Mouse (Mus musculus): ENCODE results near the gene Top3b. TPM values are rescaled to one million over a fixed set of nuclear protein-coding genes. Genes with fewer than 3 reads are reported as not detected.

Gene Top3b
- polyA plus RNA-seq, 1 experiment, result 41.0 TPM

DNA sequence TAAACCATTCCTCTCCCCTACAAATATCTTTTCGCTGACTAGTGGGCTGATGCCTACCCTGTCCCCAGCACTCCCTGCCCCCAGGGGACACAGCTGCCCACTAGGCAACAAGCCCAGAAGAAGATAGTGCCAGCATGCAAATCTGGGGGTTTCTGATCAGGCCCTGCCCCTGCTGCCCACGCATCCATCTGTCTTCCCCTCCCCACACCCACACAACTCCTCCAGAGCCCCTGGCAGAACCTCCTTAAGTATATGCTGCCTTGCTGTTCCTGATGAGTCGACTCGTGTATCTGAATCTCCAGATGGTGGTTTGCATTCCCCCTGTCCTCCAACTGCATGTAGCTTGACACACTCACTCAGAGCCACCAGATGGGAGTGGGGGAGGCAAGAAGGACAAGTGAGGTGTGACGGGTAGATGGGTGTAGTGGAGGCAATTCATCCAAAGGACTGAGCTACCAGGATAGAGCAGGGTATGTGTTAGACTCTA is 60.3 kb downstream of the Top3b start:
- TF ChIP-seq MYOG (IDR thresholded peaks at IDR 0.05; ENCODE audit: control insufficient read depth, extremely low read depth, insufficient read length) (no peak), MAX (IDR thresholded peaks at IDR 0.05) (no peak), CTCF (IDR thresholded peaks at IDR 0.05; ENCODE audit: control insufficient read depth, insufficient read depth, insufficient read length) (no peak), USF1 (IDR thresholded peaks at IDR 0.05; ENCODE audit: low read depth) (no peak), CEBPB (IDR thresholded peaks at IDR 0.05; ENCODE audit: low read depth) (no peak), MYOD1 (IDR thresholded peaks at IDR 0.05; ENCODE audit: control insufficient read depth, insufficient read length, low read depth) (no peak), FOSL1 (IDR thresholded peaks at IDR 0.05; ENCODE audit: insufficient read depth, low read length, poor library complexity, severe bottlenecking) (no peak)
- no peaks in the 10 kb centered on the region for H3K27me3 ChIP-seq (ENCODE audit: control insufficient read depth, insufficient read depth, insufficient read length)
- H3ac ChIP-seq (ENCODE audit: control insufficient read depth, insufficient read length, low read depth), result no peak overlapping the region
- H3K4me3 ChIP-seq (ENCODE audit: insufficient read depth, poor library complexity, severe bottlenecking), result no peak overlapping the region
- H3K36me3 ChIP-seq (ENCODE audit: control insufficient read depth, insufficient read depth), result no peaks in the 10 kb centered on the region
- H3K79me2 ChIP-seq (ENCODE audit: control insufficient read depth, insufficient read depth), result no peaks in the 10 kb centered on the region
- no peaks in the 10 kb centered on the region for H3K79me3 ChIP-seq (ENCODE audit: low read depth)

- H3ac ChIP-seq (ENCODE audit: control insufficient read depth, insufficient read length, low read depth), result no peak overlapping the region
- no peak overlapping the region for H3K4me3 ChIP-seq (ENCODE audit: insufficient read depth, poor library complexity, severe bottlenecking)
- TF ChIP-seq CEBPB (IDR thresholded peaks at IDR 0.05; ENCODE audit: low read depth), result no peak
- no peak for TF ChIP-seq USF1 (IDR thresholded peaks at IDR 0.05; ENCODE audit: low read depth)
- TF ChIP-seq MYOD1 (IDR thresholded peaks at IDR 0.05; ENCODE audit: control insufficient read depth, insufficient read length, low read depth), result no peak
- no peak for TF ChIP-seq FOSL1 (IDR thresholded peaks at IDR 0.05; ENCODE audit: insufficient read depth, low read length, poor library complexity, severe bottlenecking)
- H3K79me3 ChIP-seq (ENCODE audit: low read depth), result no peaks in the 10 kb centered on the region
- H3K79me2 ChIP-seq (ENCODE audit: control insufficient read depth, insufficient read depth), result no peaks in the 10 kb centered on the region
- no peaks in the 10 kb centered on the region for H3K27me3 ChIP-seq (ENCODE audit: control insufficient read depth, insufficient read depth, insufficient read length)
- H3K36me3 ChIP-seq (ENCODE audit: control insufficient read depth, insufficient read depth), result no peaks in the 10 kb centered on the region
Measured at GRCm38 (mm10) chr16:16939543-16939942, 69.0 kb downstream of the Top3b start.

- Histone ChIP-seq H3K36me3 (ENCODE audit: control insufficient read depth, insufficient read depth) (no peaks in the 10 kb centered on the region), H3K4me3 (ENCODE audit: insufficient read depth, poor library complexity, severe bottlenecking) (no peak overlapping the region), H3K27me3 (ENCODE audit: control insufficient read depth, insufficient read depth, insufficient read length) (peaks cover 5% of the 10 kb centered on the region), H3K79me2 (ENCODE audit: control insufficient read depth, insufficient read depth) (no peaks in the 10 kb centered on the region), H3K79me3 (ENCODE audit: low read depth) (no peaks in the 10 kb centered on the region), H3ac (ENCODE audit: control insufficient read depth, insufficient read length, low read depth) (no peak overlapping the region)
- TF ChIP-seq CEBPB (IDR thresholded peaks at IDR 0.05; ENCODE audit: low read depth) (no peak), FOSL1 (IDR thresholded peaks at IDR 0.05; ENCODE audit: insufficient read depth, low read length, poor library complexity, severe bottlenecking) (no peak), MAX (IDR thresholded peaks at IDR 0.05) (no peak), MYOD1 (IDR thresholded peaks at IDR 0.05; ENCODE audit: control insufficient read depth, insufficient read length, low read depth) (no peak), CTCF (IDR thresholded peaks at IDR 0.05; ENCODE audit: control insufficient read depth, insufficient read depth, insufficient read length) (no peak), MYOG (IDR thresholded peaks at IDR 0.05; ENCODE audit: control insufficient read depth, extremely low read depth, insufficient read length) (no peak)
Measured at GRCm38 (mm10) chr16:16941078-16941477, 70.5 kb downstream of the Top3b start.

Other genes with a start within 250 kb of the Top3b start
- gene Olfr19, start 194.3 kb upstream of the Top3b start, polyA plus RNA-seq (2012; fragmentation: generic; extraction: Trizol), result not detected
- not detected for gene Spag6l, start 41.3 kb upstream of the Top3b start, polyA plus RNA-seq (2012; fragmentation: generic; extraction: Trizol)
- gene Igll1, start 6.8 kb upstream of the Top3b start, polyA plus RNA-seq (2012; fragmentation: generic; extraction: Trizol), result not detected
- 0.56 TPM for gene Vpreb1, start 107 bp downstream of the Top3b start, polyA plus RNA-seq (2012; fragmentation: generic; extraction: Trizol)
- gene Ppm1f, start 25.7 kb downstream of the Top3b start, polyA plus RNA-seq (2012; fragmentation: generic; extraction: Trizol), result 20.5 TPM
- 77.2 TPM for gene Mapk1, start 112.6 kb downstream of the Top3b start, polyA plus RNA-seq (2012; fragmentation: generic; extraction: Trizol)
- 0.89 TPM for gene Ypel1, start 199.0 kb downstream of the Top3b start, polyA plus RNA-seq (2012; fragmentation: generic; extraction: Trizol)
- 46.0 TPM for gene Ppil2, start 240.5 kb downstream of the Top3b start, polyA plus RNA-seq (2012; fragmentation: generic; extraction: Trizol)